Comparison of ENCODE assay signal across 33 mouse cellular contexts in genomic region chr11:67176376-67176775, GRCm38 (mm10). TPM values are rescaled to one million over a fixed set of nuclear protein-coding genes. Genes with fewer than 3 reads are reported as not detected.
"Had no signal": no experiment of that assay in that cellular context is flagged by ENCODE, and none has a peak within 500 bp of the region (broad histone marks: within the 10 kb centered on the region; RNA-seq: fewer than 3 reads in every experiment).

No protein-coding gene starts in this region.

- H3K4me2 ChIP-seq: heart, embryonic 13.5 days; heart, embryonic 15.5 days; hindbrain, embryonic 13.5 days; kidney, embryonic 15.5 days; limb, embryonic 13.5 days; limb, embryonic 15.5 days; liver, embryonic 12.5 days had no signal

- H3K27ac ChIP-seq: heart, embryonic 10.5 days; heart, embryonic 13.5 days; heart, embryonic 15.5 days; hindbrain, embryonic 13.5 days; kidney, embryonic 15.5 days; kidney, postnatal 0 days; limb, embryonic 13.5 days; limb, embryonic 15.5 days; liver, embryonic 12.5 days; liver, embryonic 14.5 days had no signal

- H3K4me1 ChIP-seq: heart, embryonic 10.5 days; heart, embryonic 13.5 days; heart, embryonic 15.5 days; hindbrain, embryonic 13.5 days; kidney, embryonic 15.5 days; limb, embryonic 13.5 days; limb, embryonic 15.5 days; liver, embryonic 12.5 days had no signal

- DNase-seq: gastrocnemius, adult 2 months; gastrocnemius, postnatal 10 days; gastrocnemius, postnatal 25 days; heart, adult 18-20 months; heart, postnatal 14 days; heart, postnatal 36 days; kidney, adult 11 months; kidney, adult 2 months; kidney, adult 9 months; kidney, postnatal 14 days; kidney, postnatal 36 days; layer of hippocampus, adult 9-11 months; layer of hippocampus, postnatal 36 days had no signal

- H3K4me3 ChIP-seq: heart, embryonic 10.5 days; heart, embryonic 13.5 days; heart, embryonic 15.5 days; hindbrain, embryonic 13.5 days; kidney, embryonic 15.5 days; limb, embryonic 13.5 days; limb, embryonic 15.5 days; liver, embryonic 12.5 days had no signal

- ATAC-seq: hindbrain, embryonic 16.5 days; intestine, embryonic 16.5 days; liver, embryonic 12.5 days had no signal

- H3K36me3 ChIP-seq: heart, embryonic 10.5 days; heart, embryonic 13.5 days; heart, embryonic 15.5 days; hindbrain, embryonic 13.5 days; kidney, embryonic 15.5 days; limb, embryonic 13.5 days; limb, embryonic 15.5 days; liver, embryonic 12.5 days had no signal

- H3K9ac ChIP-seq: heart, embryonic 13.5 days; heart, embryonic 15.5 days; hindbrain, embryonic 13.5 days; kidney, embryonic 15.5 days; limb, embryonic 13.5 days; limb, embryonic 15.5 days; liver, embryonic 12.5 days; liver, embryonic 14.5 days had no signal

- H3K9me3 ChIP-seq: heart, embryonic 10.5 days; heart, embryonic 13.5 days; heart, embryonic 15.5 days; hindbrain, embryonic 13.5 days; kidney, embryonic 15.5 days; limb, embryonic 13.5 days; limb, embryonic 15.5 days; liver, embryonic 12.5 days had no signal

- H3K27me3 ChIP-seq: heart, embryonic 13.5 days; heart, embryonic 15.5 days; hindbrain, embryonic 13.5 days; kidney, embryonic 15.5 days; limb, embryonic 13.5 days; limb, embryonic 15.5 days; liver, embryonic 12.5 days had no signal

RNA-seq across cellular contexts. Expression of gene Myh2, which starts 5.5 kb away (rescaled TPM):
- total RNA-seq: heart, adult 18-20 months; heart, postnatal 14 days; heart, postnatal 36 days; hematopoietic stem cell, adult 5-6 weeks had no signal
- polyA plus RNA-seq: heart, embryonic 10.5 days; heart, embryonic 13.5 days; heart, postnatal 0 days; hindbrain, embryonic 11.5 days; kidney, embryonic 15.5 days; kidney, postnatal 0 days; large intestine, adult 2 months; limb, embryonic 11.5 days; liver, adult 2 months; liver, embryonic 12.5 days; liver, embryonic 14.5 days; liver, embryonic 16.5 days had no signal

RNA-seq across cellular contexts. Expression of gene Myh1, which starts 23.5 kb away (rescaled TPM):
- total RNA-seq: heart, adult 18-20 months; heart, postnatal 14 days; heart, postnatal 36 days; hematopoietic stem cell, adult 5-6 weeks had no signal
- polyA plus RNA-seq: heart, postnatal 0 days; intestine, embryonic 14.5 days; intestine, embryonic 16.5 days; kidney, postnatal 0 days; liver, adult 2 months had no signal
